Mouse (Mus musculus): ENCODE measurements around the gene Aamdc. TPM values are rescaled to one million over a fixed set of nuclear protein-coding genes. Genes with fewer than 3 reads are reported as not detected.

The Aamdc gene
- total and polyA plus RNA-seq, 3 experiments = 11.9 to 13.2 (median 12.2) TPM

GRCm38 (mm10) chr7:97500555-97501209 is 78.6 kb downstream of the Aamdc start:
- dilution Hi-C loops (cut with MboI; ENCODE audit: extremely low pct_ligation_motif_present, extremely low pct_unique_long_range_greater_than_20kb, low sequenced_read_pairs) (no loop called here), in situ Hi-C loops (cut with MboI; ENCODE audit: low pct_ligation_motif_present, low pct_unique_long_range_greater_than_20kb, low sequenced_read_pairs) (no loop called here)
- no peak overlapping the region for H3K4me3 ChIP-seq (replicated peaks in 1 of 3; ENCODE audit: low read depth in 2 of 3, low read length in 2 of 3, poor library complexity in 1 of 3)
- H3K4me1 ChIP-seq (ENCODE audit: control insufficient read depth in 1 of 2, insufficient read depth in 2 of 2) = no peaks in the 10 kb centered on the region
- no peak overlapping the region for H3K27ac ChIP-seq (ENCODE audit: insufficient read depth, low read depth)
- H3K36me3 ChIP-seq (replicated peaks in 1 of 2; ENCODE audit: control insufficient read depth in 1 of 2, insufficient read depth in 1 of 2, low read length in 1 of 2) = peaks cover 22 to 45% of the 10 kb centered on the region in 2 experiments
- H3K9me3 ChIP-seq (replicated peaks; ENCODE audit: low read length) = no peaks in the 10 kb centered on the region
- DNase-seq (ENCODE audit: extremely low read depth) = no peak
- no peaks in the 10 kb centered on the region for H3K27me3 ChIP-seq (replicated peaks)
- H3K9ac ChIP-seq (ENCODE audit: insufficient read depth, low read depth) = no peak overlapping the region
- TF ChIP-seq POLR2AphosphoS2 (IDR thresholded peaks at IDR 0.05; ENCODE audit: low read depth, low read length) = no peak
- TF ChIP-seq CHD2 (IDR thresholded peaks at IDR 0.05; ENCODE audit: low read length) = no peak
- TF ChIP-seq MEF2A (IDR thresholded peaks at IDR 0.05; ENCODE audit: borderline replicate concordance, low read depth, low read length) = no peak
- TF ChIP-seq JUND (conservative IDR thresholded peaks at IDR 0.05; ENCODE audit: low read depth, low read length) = no peak
- H3K79me2 ChIP-seq (replicated peaks; ENCODE audit: control insufficient read depth, extremely low read depth, insufficient read depth, poor library complexity, severe bottlenecking) = no peaks in the 10 kb centered on the region
- no peak overlapping the region for H3K4me2 ChIP-seq (ENCODE audit: insufficient read depth, low read depth, poor library complexity, severe bottlenecking)

Other genes with a start within 250 kb of the Aamdc start
- gene Usp35, start 247.5 kb downstream of the Aamdc start, total RNA-seq (2012; rRNA removed) = 0.92 and 1.8 TPM in 2 replicates
- gene Usp35, start 247.5 kb downstream of the Aamdc start, total RNA-seq (2014; rRNA removed) = 0.77 and 1.3 TPM in 2 replicates
- gene Usp35, start 247.5 kb downstream of the Aamdc start, polyA plus RNA-seq (2012; ENCODE audit: insufficient read length, low read depth) = 1.2 and 1.6 TPM in 2 replicates
- 0.50 and 0.81 TPM in 2 replicates for gene Kctd21, start 247.2 kb downstream of the Aamdc start, total RNA-seq (2012; rRNA removed)
- 0.12 and 0.19 TPM in 2 replicates for gene Kctd21, start 247.2 kb downstream of the Aamdc start, total RNA-seq (2014; rRNA removed)
- 0.27 and 0.46 TPM in 2 replicates for gene Kctd21, start 247.2 kb downstream of the Aamdc start, polyA plus RNA-seq (2012; ENCODE audit: insufficient read length, low read depth)
- gene Alg8, start 207.9 kb downstream of the Aamdc start, total RNA-seq (2012; rRNA removed) = 14.3 and 16.2 TPM in 2 replicates
- 20.5 and 24.2 TPM in 2 replicates for gene Alg8, start 207.9 kb downstream of the Aamdc start, total RNA-seq (2014; rRNA removed)
- 42.6 and 48.4 TPM in 2 replicates for gene Alg8, start 207.9 kb downstream of the Aamdc start, polyA plus RNA-seq (2012; ENCODE audit: insufficient read length, low read depth)
- gene Ndufc2, start 179.5 kb downstream of the Aamdc start, total RNA-seq (2012; rRNA removed) = 202 and 217 TPM in 2 replicates
- gene Ndufc2, start 179.5 kb downstream of the Aamdc start, total RNA-seq (2014; rRNA removed) = 349 and 352 TPM in 2 replicates
- 277 and 352 TPM in 2 replicates for gene Ndufc2, start 179.5 kb downstream of the Aamdc start, polyA plus RNA-seq (2012; ENCODE audit: insufficient read length, low read depth)
- gene Thrsp, start 161.8 kb downstream of the Aamdc start, total RNA-seq (2012; rRNA removed) = not detected in 2 replicates
- gene Thrsp, start 161.8 kb downstream of the Aamdc start, total RNA-seq (2014; rRNA removed) = not detected in 2 replicates
- not detected in 2 replicates for gene Thrsp, start 161.8 kb downstream of the Aamdc start, polyA plus RNA-seq (2012; ENCODE audit: insufficient read length, low read depth)
- 0.38 and 0.71 TPM in 2 replicates for gene Kctd14, start 128.2 kb downstream of the Aamdc start, total RNA-seq (2012; rRNA removed)
- gene Kctd14, start 128.2 kb downstream of the Aamdc start, total RNA-seq (2014; rRNA removed) = not detected in 2 replicates
- gene Kctd14, start 128.2 kb downstream of the Aamdc start, polyA plus RNA-seq (2012; ENCODE audit: insufficient read length, low read depth) = 0.17 and 0.22 TPM in 2 replicates
- 46.6 and 51.8 TPM in 2 replicates for gene Ints4, start 98.5 kb downstream of the Aamdc start, total RNA-seq (2012; rRNA removed)
- gene Ints4, start 98.5 kb downstream of the Aamdc start, total RNA-seq (2014; rRNA removed) = 58.0 and 77.2 TPM in 2 replicates
- gene Ints4, start 98.5 kb downstream of the Aamdc start, polyA plus RNA-seq (2012; ENCODE audit: insufficient read length, low read depth) = 67.7 and 67.9 TPM in 2 replicates
- 11.9 and 12.3 TPM in 2 replicates for gene Rsf1, start 392 bp upstream of the Aamdc start, total RNA-seq (2012; rRNA removed)
- gene Rsf1, start 392 bp upstream of the Aamdc start, total RNA-seq (2014; rRNA removed) = 5.3 and 5.9 TPM in 2 replicates
- gene Rsf1, start 392 bp upstream of the Aamdc start, polyA plus RNA-seq (2012; ENCODE audit: insufficient read length, low read depth) = 21.8 and 24.9 TPM in 2 replicates
- gene Clns1a, start 117.1 kb upstream of the Aamdc start, total RNA-seq (2012; rRNA removed) = 140 and 172 TPM in 2 replicates
- gene Clns1a, start 117.1 kb upstream of the Aamdc start, total RNA-seq (2014; rRNA removed) = 305 and 306 TPM in 2 replicates
- gene Clns1a, start 117.1 kb upstream of the Aamdc start, polyA plus RNA-seq (2012; ENCODE audit: insufficient read length, low read depth) = 240 and 284 TPM in 2 replicates
- 0.42 and 0.89 TPM in 2 replicates for gene Aqp11, start 158.8 kb upstream of the Aamdc start, total RNA-seq (2012; rRNA removed)
- 0.28 and 0.46 TPM in 2 replicates for gene Aqp11, start 158.8 kb upstream of the Aamdc start, total RNA-seq (2014; rRNA removed)
- 1.0 and 2.0 TPM in 2 replicates for gene Aqp11, start 158.8 kb upstream of the Aamdc start, polyA plus RNA-seq (2012; ENCODE audit: insufficient read length, low read depth)
- gene Pak1, start 209.0 kb upstream of the Aamdc start, total RNA-seq (2012; rRNA removed) = 0.92 and 0.93 TPM in 2 replicates
- gene Pak1, start 209.0 kb upstream of the Aamdc start, total RNA-seq (2014; rRNA removed) = 4.1 and 4.2 TPM in 2 replicates
- gene Pak1, start 209.0 kb upstream of the Aamdc start, polyA plus RNA-seq (2012; ENCODE audit: insufficient read length, low read depth) = 5.4 TPM in 2 replicates

Measured in CH12.LX (cell line).